14 mouse cellular contexts compared by ENCODE assay signal in the genomic region with DNA sequence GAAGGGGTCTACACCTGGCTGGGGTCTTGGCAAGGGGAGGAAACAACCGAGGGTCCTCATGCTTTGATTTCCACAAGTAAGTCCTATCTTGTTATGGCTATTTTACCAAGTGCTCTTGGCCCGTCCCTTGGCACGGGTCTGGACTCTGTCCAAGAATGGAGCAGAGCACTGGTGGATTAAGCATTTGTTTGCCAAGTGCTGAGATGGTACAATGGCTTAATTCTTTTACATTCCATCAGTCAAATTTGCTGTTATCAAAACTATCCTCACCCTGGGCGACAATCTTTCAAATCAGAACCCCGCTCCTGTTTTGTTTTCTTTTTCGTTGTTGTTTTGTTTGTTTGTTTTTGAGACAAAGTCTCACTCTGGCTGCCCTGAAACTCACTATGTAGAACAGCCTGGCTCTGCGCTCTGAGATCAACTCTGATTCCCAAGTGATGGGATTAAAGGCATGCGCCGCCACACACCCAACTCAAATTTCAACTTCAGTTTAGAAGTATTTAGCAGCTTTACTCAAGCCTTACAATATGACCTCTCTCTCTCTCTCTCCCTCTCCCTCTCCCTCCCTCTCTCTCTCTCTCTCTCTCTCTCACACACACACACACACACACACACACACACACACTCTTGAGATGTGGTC. TPM values are rescaled to one million over a fixed set of nuclear protein-coding genes. Genes with fewer than 3 reads are reported as not detected.
DNase-seq lines count a peak whose midpoint lies in the region; ATAC-seq lines count a peak whose summit lies in the region.
"Had no signal": no experiment of that assay in that cellular context is flagged by ENCODE, and none has a peak within 500 bp of the region (broad histone marks: within the 10 kb centered on the region; RNA-seq: fewer than 3 reads in every experiment).

No protein-coding gene starts in this region.

- no peak overlapping the region for H3K9ac ChIP-seq in hindbrain, embryonic 13.5 days
- H3K9ac ChIP-seq: heart, embryonic 13.5 days had no signal

- H3K4me1 ChIP-seq in hindbrain, embryonic 10.5 days (replicated peaks), result peaks cover 94% of the 10 kb centered on the region
- H3K4me1 ChIP-seq in hindbrain, embryonic 13.5 days (replicated peaks), result peaks cover 41% of the 10 kb centered on the region
- H3K4me1 ChIP-seq in limb, embryonic 10.5 days, result peaks cover 96% of the 10 kb centered on the region

- peaks cover 4% of the 10 kb centered on the region; the same call in 1 of the 2 replicates for H3K36me3 ChIP-seq in hindbrain, embryonic 10.5 days
- no peaks in the 10 kb centered on the region for H3K36me3 ChIP-seq in hindbrain, embryonic 13.5 days
- peaks cover 10% of the 10 kb centered on the region for H3K36me3 ChIP-seq in limb, embryonic 10.5 days
- H3K36me3 ChIP-seq: heart, embryonic 13.5 days had no signal

- ATAC-seq in hindbrain, embryonic 13.5 days (ENCODE audit: low FRiP score), result no peak
- ATAC-seq: forebrain, embryonic 16.5 days; midbrain, embryonic 16.5 days had no signal

- H3K27ac ChIP-seq in hindbrain, embryonic 10.5 days, result peak overlapping the region; percentile 73
- no peak overlapping the region for H3K27ac ChIP-seq in hindbrain, embryonic 13.5 days
- peak overlapping the region; percentile 77 for H3K27ac ChIP-seq in limb, embryonic 10.5 days
- H3K27ac ChIP-seq: heart, embryonic 13.5 days had no signal

- no peaks in the 10 kb centered on the region for H3K27me3 ChIP-seq in hindbrain, embryonic 10.5 days (ENCODE audit: insufficient read depth, poor library complexity, severe bottlenecking)
- no peaks in the 10 kb centered on the region for H3K27me3 ChIP-seq in hindbrain, embryonic 13.5 days
- no peaks in the 10 kb centered on the region for H3K27me3 ChIP-seq in limb, embryonic 10.5 days (ENCODE audit: low read depth, poor library complexity, severe bottlenecking)
- H3K27me3 ChIP-seq: heart, embryonic 13.5 days had no signal

- DNase-seq in hindbrain, embryonic 10.5 days (ENCODE audit: low spot score), result no peak
- peak; percentile 34 for DNase-seq in urinary bladder, postnatal 14 days (ENCODE audit: low spot score)
- no peak for DNase-seq in urinary bladder, adult 2 months (ENCODE audit: low spot score)
- DNase-seq in limb, embryonic 10.5 days (ENCODE audit: low spot score), result no peak
- no peak for DNase-seq in gastrocnemius, postnatal 10 days
- no peak for DNase-seq in thymus, postnatal 10 days (ENCODE audit: low spot score in 2 of 2)
- DNase-seq in urinary bladder, postnatal 10 days (ENCODE audit: low spot score), result no peak
- DNase-seq: cerebellum, adult 8-10 months; liver; thymus, postnatal 25 days had no signal

- no peak overlapping the region for H3K4me2 ChIP-seq in hindbrain, embryonic 13.5 days
- H3K4me2 ChIP-seq: heart, embryonic 13.5 days had no signal

- WGBS in hindbrain, embryonic 10.5 days, result 56% methylated on average over 9 of the region's 9 CpGs
- 50% methylated on average over 9 of the region's 9 CpGs for WGBS in hindbrain, embryonic 13.5 days
- 29% methylated on average over 9 of the region's 9 CpGs for WGBS in limb, embryonic 10.5 days

- no peak overlapping the region for H3K4me3 ChIP-seq in hindbrain, embryonic 10.5 days
- H3K4me3 ChIP-seq in hindbrain, embryonic 13.5 days, result no peak overlapping the region
- peak overlapping the region; percentile 31 for H3K4me3 ChIP-seq in limb, embryonic 10.5 days
- H3K4me3 ChIP-seq: heart, embryonic 13.5 days had no signal

- H3K9me3 ChIP-seq in hindbrain, embryonic 10.5 days, result no peaks in the 10 kb centered on the region
- H3K9me3 ChIP-seq in hindbrain, embryonic 13.5 days, result no peaks in the 10 kb centered on the region
- H3K9me3 ChIP-seq in limb, embryonic 10.5 days (replicated peaks), result no peaks in the 10 kb centered on the region
- H3K9me3 ChIP-seq: heart, embryonic 13.5 days had no signal

RNA-seq across cellular contexts. Expression of a gene that starts 19.3 kb away (rescaled TPM):
- polyA plus RNA-seq in hindbrain, embryonic 10.5 days (2016; fragmentation: Nextera tagmentation; extraction: Ambion mirVana), result 3.8 and 8.3 TPM in 2 replicates
- polyA plus RNA-seq in hindbrain, embryonic 13.5 days (2015; fragmentation: Nextera tagmentation; extraction: Ambion mirVana), result 0.50 and 0.53 TPM in 2 replicates
- 0.23 and 0.28 TPM in 2 replicates for polyA plus RNA-seq in urinary bladder, adult 2 months (2012; rRNA removed)
- polyA plus RNA-seq in limb, embryonic 10.5 days (2016; fragmentation: Nextera tagmentation; extraction: Ambion mirVana), result 6.2 and 11.5 TPM in 2 replicates
- total RNA-seq in gastrocnemius, postnatal 10 days (2021), result under 1 TPM in 1 of 2 experiments, not detected in 1; 0.02 TPM

RNA-seq across cellular contexts. Expression of a gene that starts 29.4 kb away (rescaled TPM):
- 0.38 and 1.9 TPM in 2 replicates for polyA plus RNA-seq in hindbrain, embryonic 10.5 days (2016; fragmentation: Nextera tagmentation; extraction: Ambion mirVana)
- polyA plus RNA-seq in hindbrain, embryonic 13.5 days (2015; fragmentation: Nextera tagmentation; extraction: Ambion mirVana), result 0.32 and 0.35 TPM in 2 replicates
- polyA plus RNA-seq in urinary bladder, adult 2 months (2012; rRNA removed), result 0.10 TPM in 1 of 2 replicates, not detected in the other
- 1.5 and 1.6 TPM in 2 replicates for polyA plus RNA-seq in limb, embryonic 10.5 days (2016; fragmentation: Nextera tagmentation; extraction: Ambion mirVana)
- not detected for total RNA-seq in gastrocnemius, postnatal 10 days (2021)
- polyA plus RNA-seq: forebrain, embryonic 16.5 days; midbrain, embryonic 16.5 days had no signal

RNA-seq across cellular contexts. Expression of a gene that starts 40.2 kb away (rescaled TPM):
- 0.07 TPM in 1 of 2 replicates, not detected in the other for polyA plus RNA-seq in hindbrain, embryonic 10.5 days (2016; fragmentation: Nextera tagmentation; extraction: Ambion mirVana)
- polyA plus RNA-seq in hindbrain, embryonic 13.5 days (2015; fragmentation: Nextera tagmentation; extraction: Ambion mirVana), result not detected in 2 replicates
- polyA plus RNA-seq in urinary bladder, adult 2 months (2012; rRNA removed), result 0.91 and 1.7 TPM in 2 replicates
- polyA plus RNA-seq in limb, embryonic 10.5 days (2016; fragmentation: Nextera tagmentation; extraction: Ambion mirVana), result 0.06 TPM in 1 of 2 replicates, not detected in the other
- not detected for total RNA-seq in gastrocnemius, postnatal 10 days (2021)
- polyA plus RNA-seq: forebrain, embryonic 16.5 days; heart, embryonic 13.5 days; midbrain, embryonic 16.5 days had no signal
